Mouse (Mus musculus) midbrain, postnatal 0 days (tissue): Measurements from ENCODE around the gene Dok7. TPM values are rescaled to one million over a fixed set of nuclear protein-coding genes. Genes with fewer than 3 reads are reported as not detected.

Source experiments
- ATAC-seq: fragments of 200-750 bp; cut with Nextera tagmentation; 2 replicates; pipeline ENCODE4 v1.8.0; 2017; ENCODE audit warnings: moderate number of reproducible peaks, mild to moderate bottlenecking, moderate TSS enrichment, moderate library complexity; ENCODE audit not compliant: low FRiP score
- DNase-seq: peaks from one replicate; pipeline ENCODE4 v3.0.0-alpha.2; 2015; ENCODE audit warnings: low spot score
- H3K27ac ChIP-seq: fragments of 300-500 bp; sonication (generic); 2 replicates; pipeline ENCODE4 v1.5.1; 2014; ENCODE audit warnings: low read depth, mild to moderate bottlenecking, low read length, mixed read lengths
- H3K27me3 ChIP-seq: fragments of 300-500 bp; sonication (generic); 2 replicates; pipeline ENCODE4 v1.6.1; 2014; ENCODE audit warnings: low read length, control low read depth, mixed read lengths; ENCODE audit not compliant: insufficient read depth
- H3K36me3 ChIP-seq: fragments of 300-500 bp; sonication (generic); 2 replicates; pipeline ENCODE4 v1.6.1; 2014; ENCODE audit warnings: low read length, control low read depth, mixed read lengths; ENCODE audit not compliant: insufficient read depth
- H3K4me1 ChIP-seq: fragments of 300-500 bp; sonication (generic); 2 replicates; pipeline ENCODE4 v1.6.1; 2014; ENCODE audit warnings: mild to moderate bottlenecking, control low read depth, antibody characterized with exemption, low read length, mixed read lengths; ENCODE audit not compliant: insufficient read depth
- H3K4me2 ChIP-seq: fragments of 300-500 bp; sonication (generic); 2 replicates; pipeline ENCODE4 v1.6.1; 2014; ENCODE audit warnings: low read depth, mild to moderate bottlenecking, low read length, mixed read lengths; ENCODE audit not compliant: poor library complexity, severe bottlenecking
- H3K4me3 ChIP-seq: fragments of 300-500 bp; sonication (generic); 2 replicates; pipeline ENCODE4 v1.5.1; 2014; ENCODE audit warnings: low read depth, mild to moderate bottlenecking, low read length, moderate library complexity
- H3K9ac ChIP-seq: fragments of 300-500 bp; sonication (generic); replicated peaks from 2 replicates; pipeline ENCODE4 v1.6.1; 2014; ENCODE audit warnings: mild to moderate bottlenecking, low read length, moderate library complexity, mixed read lengths; ENCODE audit not compliant: poor library complexity, severe bottlenecking
- H3K9me3 ChIP-seq: fragments of 300-500 bp; sonication (generic); 2 replicates; pipeline ENCODE4 v1.6.1; 2016; ENCODE audit warnings: low read length, control low read depth
- CTCF ChIP-seq: IDR thresholded peaks from 2 replicates; pipeline ENCODE4 v1.5.1; 2016; ENCODE audit warnings: antibody characterized with exemption, mild to moderate bottlenecking
- WGBS: fragments of 180-500 bp; shearing (Covaris S2); extraction: QIAGEN DNeasy Blood & Tissue Kit; methylation state at CpG from one replicate; pipeline ENCODE4 v1.1.7; 2014; 5-methylcytosine and 5-hydroxymethylcytosine counted together
- polyA plus RNA-seq: library from polyadenylated mRNA; unstranded; fragments of >200 nt; fragmentation: Nextera tagmentation; extraction: Ambion mirVana; gene quantifications from 2 replicates; pipeline ENCODE4 v1.2.1, GENCODE M21; 2015
- total RNA-seq: library from RNA; depleted of rRNA; stranded (reverse); fragments of >200 nt; gene quantifications from 2 replicates; pipeline ENCODE4 v1.2.3, GENCODE M21; 2014

The Dok7 gene
- total and polyA plus RNA-seq, 2 experiments from 2014 or later: 10.8 to 25.1 TPM

- no peaks in the 10 kb centered on the region for H3K27me3 ChIP-seq
- no peaks in the 10 kb centered on the region for H3K4me1 ChIP-seq
- no peak for DNase-seq
- peaks cover 45% of the 10 kb centered on the region for H3K36me3 ChIP-seq
- ATAC-seq: no peak
- H3K4me2 ChIP-seq: no peak overlapping the region
- H3K9ac ChIP-seq: no peak overlapping the region
- no peak overlapping the region for H3K4me3 ChIP-seq
- no peak for TF ChIP-seq CTCF
- WGBS: 93% methylated on average over 3 of the region's 3 CpGs
- no peaks in the 10 kb centered on the region for H3K9me3 ChIP-seq
- H3K27ac ChIP-seq: no peak overlapping the region
These were observed 35.1 kb downstream of the Dok7 start for GRCm38 (mm10) chr5:35091636-35092035.

- Histone ChIP-seq H3K4me2 (peak overlapping the region; percentile 62; the same call in 1 of the 2 replicates), H3K4me1 (peaks cover 14% of the 10 kb centered on the region), H3K27me3 (no peaks in the 10 kb centered on the region), H3K27ac (no peak overlapping the region), H3K9me3 (no peaks in the 10 kb centered on the region), H3K4me3 (no peak overlapping the region), H3K36me3 (peaks cover 42% of the 10 kb centered on the region), H3K9ac (no peak overlapping the region)
- 90% methylated on average over 8 of the region's 8 CpGs for WGBS
- TF ChIP-seq CTCF: no peak
- DNase-seq (no peak), ATAC-seq (no peak)
These were observed 46.5 kb downstream of the Dok7 start for GRCm38 (mm10) chr5:35103086-35103485.

- no peak overlapping the region for H3K4me3 ChIP-seq
- no peak for TF ChIP-seq CTCF
- H3K27me3 ChIP-seq: no peaks in the 10 kb centered on the region
- H3K36me3 ChIP-seq: peaks cover 38% of the 10 kb centered on the region
- no peaks in the 10 kb centered on the region for H3K9me3 ChIP-seq
- H3K27ac ChIP-seq: no peak overlapping the region
- 0 out of 2 replicates have a peak overlapping the region, but pooled peaks have one; percentile 81 for H3K9ac ChIP-seq
- 88% methylated on average over 2 of the region's 2 CpGs for WGBS
- H3K4me2 ChIP-seq: peak overlapping the region; percentile 62
- no peak for DNase-seq
- no peak for ATAC-seq
- peaks cover 14% of the 10 kb centered on the region for H3K4me1 ChIP-seq
These were observed 47.0 kb downstream of the Dok7 start for GRCm38 (mm10) chr5:35103528-35103927.

GRCm38 (mm10) chr5:35104183-35104959 is 47.8 kb downstream of the Dok7 start:
- H3K27me3 ChIP-seq: no peaks in the 10 kb centered on the region
- H3K27ac ChIP-seq: no peak overlapping the region
- WGBS: 54% methylated on average over 8 of the region's 8 CpGs
- DNase-seq: no peak
- peaks cover 30% of the 10 kb centered on the region for H3K36me3 ChIP-seq
- H3K4me2 ChIP-seq: peak overlapping the region; percentile 62
- no peak for ATAC-seq
- peak overlapping the region; percentile 81 for H3K9ac ChIP-seq
- no peak for TF ChIP-seq CTCF
- peaks cover 14% of the 10 kb centered on the region for H3K4me1 ChIP-seq
- H3K4me3 ChIP-seq: peak overlapping the region; percentile 67
- H3K9me3 ChIP-seq: no peaks in the 10 kb centered on the region

- 1% methylated on average over 39 of the region's 39 CpGs for WGBS
- Histone ChIP-seq H3K27ac (peak within 1 kb of the TSS; percentile 83), H3K9me3 (no peaks in the 10 kb centered on the region), H3K36me3 (peaks cover 22% of the 10 kb centered on the region), H3K27me3 (no peaks in the 10 kb centered on the region), H3K4me2 (peak within 1 kb of the TSS; percentile 62), H3K9ac (peak within 1 kb of the TSS; percentile 81), H3K4me3 (peak within 1 kb of the TSS; percentile 67), H3K4me1 (peaks cover 14% of the 10 kb centered on the region)
- ATAC-seq: peak; percentile 94
- no peak for TF ChIP-seq CTCF
- peak; percentile 96 for DNase-seq
These were observed 48.7 kb downstream of the Dok7 start, which contains the start of gene Lrpap1 for GRCm38 (mm10) chr5:35104960-35105921. TSS of gene Lrpap1 (minus strand) at chr5:35105766.
